11 mouse cellular contexts compared by ENCODE assay signal in genomic region chr7:99445833-99446232, GRCm38 (mm10). TPM values are rescaled to one million over a fixed set of nuclear protein-coding genes. Genes with fewer than 3 reads are reported as not detected.
DNase-seq lines count a peak whose midpoint lies in the region; ATAC-seq and TF ChIP-seq lines count a peak whose summit lies in the region.
"Had no signal": no experiment of that assay in that cellular context is flagged by ENCODE, and none has a peak within 500 bp of the region (broad histone marks: within the 10 kb centered on the region; RNA-seq: fewer than 3 reads in every experiment).

No protein-coding gene starts in this region.

- dilution Hi-C loops in CH12.LX (cut with MboI; ENCODE audit: extremely low pct_ligation_motif_present, extremely low pct_unique_long_range_greater_than_20kb, low sequenced_read_pairs): no loop called here

- peak; percentile 24 for TF ChIP-seq RAD21 in CH12.LX (IDR thresholded peaks at IDR 0.05; ENCODE audit: low read depth, low read length)

- TF ChIP-seq EP300 in CH12.LX (IDR thresholded peaks at IDR 0.05; ENCODE audit: low read length): no peak

- in situ Hi-C loops in CH12.LX (cut with MboI; ENCODE audit: low pct_ligation_motif_present, low pct_unique_long_range_greater_than_20kb, low sequenced_read_pairs): no loop called here

- H3K9me3 ChIP-seq in CH12.LX (replicated peaks; ENCODE audit: low read length): no peaks in the 10 kb centered on the region
- H3K9me3 ChIP-seq in hindbrain, postnatal 0 days (ENCODE audit: low read length): no peaks in the 10 kb centered on the region
- H3K9me3 ChIP-seq: liver, embryonic 13.5 days had no signal

- no peak overlapping the region for H3K4me3 ChIP-seq in layer of hippocampus, adult 2 months
- no peak overlapping the region for H3K4me3 ChIP-seq in CH12.LX (replicated peaks in 1 of 3; ENCODE audit: low read depth in 2 of 3, low read length in 2 of 3, poor library complexity in 1 of 3)
- no peak overlapping the region for H3K4me3 ChIP-seq in hindbrain, postnatal 0 days (ENCODE audit: low read length)
- H3K4me3 ChIP-seq: liver, embryonic 13.5 days had no signal

- H3K27me3 ChIP-seq in CH12.LX (replicated peaks): no peaks in the 10 kb centered on the region
- no peaks in the 10 kb centered on the region for H3K27me3 ChIP-seq in hindbrain, postnatal 0 days (ENCODE audit: insufficient read depth, low read length)
- H3K27me3 ChIP-seq: liver, embryonic 13.5 days had no signal

- peaks cover 0 to 36% of the 10 kb centered on the region in 2 experiments for H3K36me3 ChIP-seq in CH12.LX (replicated peaks in 1 of 2; ENCODE audit: control insufficient read depth in 1 of 2, insufficient read depth in 1 of 2, low read length in 1 of 2)
- no peaks in the 10 kb centered on the region for H3K36me3 ChIP-seq in hindbrain, postnatal 0 days (ENCODE audit: insufficient read depth, low read length)
- H3K36me3 ChIP-seq: liver, embryonic 13.5 days had no signal

- peaks cover 6 to 62% of the 10 kb centered on the region in 2 experiments for H3K4me1 ChIP-seq in CH12.LX (ENCODE audit: control insufficient read depth in 1 of 2, insufficient read depth in 2 of 2)
- H3K4me1 ChIP-seq in hindbrain, postnatal 0 days (ENCODE audit: insufficient read depth, low read length): 0 out of 2 replicates have a peak, but pooled peaks cover 3% of the 10 kb centered on the region

- H3K4me2 ChIP-seq in CH12.LX (ENCODE audit: insufficient read depth, low read depth, poor library complexity, severe bottlenecking): no peak overlapping the region
- H3K4me2 ChIP-seq in hindbrain, postnatal 0 days (ENCODE audit: low read depth, low read length): no peak overlapping the region
- H3K4me2 ChIP-seq: liver, embryonic 13.5 days had no signal

- TF ChIP-seq CTCF in layer of hippocampus, adult 2 months (conservative IDR thresholded peaks at IDR 0.05): peak; percentile 65
- peak in 1 of 2 experiments; percentile 58; a peak in 2 of 4 replicates for TF ChIP-seq CTCF in CH12.LX (conservative IDR thresholded peaks at IDR 0.05 in 1 of 2, IDR thresholded peaks at IDR 0.05 in 1 of 2; ENCODE audit: low read depth in 2 of 2, low read length in 2 of 2)
- TF ChIP-seq CTCF in hindbrain, postnatal 0 days (IDR thresholded peaks at IDR 0.05; ENCODE audit: low read depth): peak; percentile 50

- no peak overlapping the region for H3K27ac ChIP-seq in layer of hippocampus, adult 2 months
- no peak overlapping the region for H3K27ac ChIP-seq in CH12.LX (ENCODE audit: insufficient read depth, low read depth)
- no peak overlapping the region for H3K27ac ChIP-seq in hindbrain, postnatal 0 days
- H3K27ac ChIP-seq: liver, embryonic 13.5 days had no signal

- DNase-seq in cerebellum, postnatal 25 days: peak; percentile 31 to 37
- no peak for DNase-seq in cerebellum, postnatal 4 days (ENCODE audit: low spot score in 2 of 2)
- DNase-seq in layer of hippocampus, adult 2 months (ENCODE audit: low spot score in 2 of 2): no peak
- DNase-seq in layer of hippocampus, adult 8-10 months (ENCODE audit: low spot score in 2 of 2): no peak
- no peak for DNase-seq in CH12.LX (ENCODE audit: extremely low read depth)
- no peak for DNase-seq in hindbrain, postnatal 0 days (ENCODE audit: low spot score)
- DNase-seq in thymus, postnatal 25 days: no peak
- DNase-seq in layer of hippocampus, postnatal 25 days (ENCODE audit: extremely low spot score in 1 of 2, low spot score in 1 of 2): no peak
- DNase-seq: adrenal gland, postnatal 25 days; liver, embryonic 13.5 days had no signal

- 77% methylated on average over 2 of the region's 2 CpGs for WGBS in hindbrain, postnatal 0 days

- no peaks in the 10 kb centered on the region for H3K79me2 ChIP-seq in CH12.LX (replicated peaks; ENCODE audit: control insufficient read depth, extremely low read depth, insufficient read depth, poor library complexity, severe bottlenecking)

- TF ChIP-seq POLR2A in CH12.LX (IDR thresholded peaks at IDR 0.05; ENCODE audit: low read depth, low read length): no peak

- ATAC-seq in hindbrain, postnatal 0 days: no peak

- no peak overlapping the region for H3K9ac ChIP-seq in CH12.LX (ENCODE audit: insufficient read depth, low read depth)
- no peak overlapping the region for H3K9ac ChIP-seq in hindbrain, postnatal 0 days (replicated peaks; ENCODE audit: low read length)
- H3K9ac ChIP-seq: liver, embryonic 13.5 days had no signal

TF ChIP-seq in CH12.LX, 34 proteins besides CTCF, POLR2A, EP300 and RAD21:
- TF ChIP-seq SMC3 (IDR thresholded peaks at IDR 0.05; ENCODE audit: low read depth, low read length) (peak; percentile 36), USF2 (conservative IDR thresholded peaks at IDR 0.05; ENCODE audit: low read depth, low read length) (no peak)

RNA-seq across cellular contexts. Expression of gene Klhl35, which starts 20.0 kb away (rescaled TPM):
- 1 to 10 TPM; 2.0 to 2.8 TPM for total RNA-seq in layer of hippocampus, adult 2 months (2021)
- 1 to 10 TPM; 1.2 to 4.2 (median 2.5) TPM for total RNA-seq in layer of hippocampus, adult 8-10 months (2022)
- total RNA-seq in CH12.LX (2012; rRNA removed): not detected in 2 replicates
- not detected in 2 replicates for total RNA-seq in CH12.LX (2014; rRNA removed)
- polyA plus RNA-seq in CH12.LX (2012; ENCODE audit: insufficient read length, low read depth): not detected in 2 replicates
- 2.3 and 3.3 TPM in 2 replicates for total RNA-seq in hindbrain, postnatal 0 days (2014; rRNA removed)
- polyA plus RNA-seq in hindbrain, postnatal 0 days (2015; fragmentation: Nextera tagmentation; extraction: Ambion mirVana): 2.3 TPM in 2 replicates
- total RNA-seq in layer of hippocampus, postnatal 25 days (2021): 1 to 10 TPM; 2.2 to 3.5 TPM
- total RNA-seq: common myeloid progenitor, adult 5-6 weeks had no signal

RNA-seq across cellular contexts. Expression of gene Rps3, which starts 37.7 kb away (rescaled TPM):
- 100 to 1,000 TPM; 278 to 289 TPM for total RNA-seq in layer of hippocampus, adult 2 months (2021)
- 100 to 1,000 TPM; 222 to 342 (median 280) TPM for total RNA-seq in layer of hippocampus, adult 8-10 months (2022)
- total RNA-seq in CH12.LX (2012; rRNA removed) (2,320 and 2,484 TPM in 2 replicates), CH12.LX (2014; rRNA removed) (3,699 and 3,874 TPM in 2 replicates)
- polyA plus RNA-seq in CH12.LX (2012; ENCODE audit: insufficient read length, low read depth): 1,738 and 1,898 TPM in 2 replicates
- total RNA-seq in hindbrain, postnatal 0 days (2014; rRNA removed): 526 and 754 TPM in 2 replicates
- 456 and 459 TPM in 2 replicates for polyA plus RNA-seq in hindbrain, postnatal 0 days (2015; fragmentation: Nextera tagmentation; extraction: Ambion mirVana)
- 100 to 1,000 TPM; 250 to 278 TPM for total RNA-seq in layer of hippocampus, postnatal 25 days (2021)

Comparison
In these comparisons a context has a peak if more than half of its experiments do, and no peak if none do; other contexts are left out.
1. DNase-seq: peak in cerebellum, postnatal 25 days (2 of 2); none in cerebellum, postnatal 4 days (0 of 2), layer of hippocampus, adult 2 months (0 of 2), layer of hippocampus, adult 8-10 months (0 of 2), CH12.LX (single experiment), hindbrain, postnatal 0 days (single experiment), thymus, postnatal 25 days (single experiment) and layer of hippocampus, postnatal 25 days (0 of 2).